Mouse (Mus musculus) lung, postnatal 36 days (tissue): ENCODE results near the gene Camk1d.
"Not testable (repeated sequence)": the region's sequence is repeated elsewhere in the genome, so short reads cannot be mapped to it uniquely, and the experiment has no call there.

Source experiments
- DNase-seq: peaks from one replicate; pipeline ENCODE4 v3.0.0; 2022; ENCODE audit warnings: mixed read lengths

Gene Camk1d

DNA sequence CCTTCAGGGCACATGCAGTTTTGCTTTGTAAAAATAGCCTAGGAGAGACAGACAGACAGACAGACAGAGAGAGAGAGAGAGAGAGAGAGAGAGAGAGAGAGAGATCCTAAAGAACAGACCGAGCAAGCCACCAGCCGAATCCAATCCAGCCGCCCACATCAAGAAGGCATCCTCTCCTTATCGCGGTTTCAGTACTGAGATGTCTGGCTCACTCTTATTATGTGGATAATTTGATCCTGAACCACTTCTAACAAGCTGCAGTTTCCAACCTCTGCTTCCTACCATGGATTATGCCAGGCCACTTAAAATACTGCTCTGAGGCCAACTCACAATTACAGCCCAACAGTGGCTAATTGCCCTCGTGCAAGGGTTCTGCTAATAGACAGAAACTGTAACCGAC, 325.9 kb downstream of the Camk1d start:
- no peak for DNase-seq

DNA sequence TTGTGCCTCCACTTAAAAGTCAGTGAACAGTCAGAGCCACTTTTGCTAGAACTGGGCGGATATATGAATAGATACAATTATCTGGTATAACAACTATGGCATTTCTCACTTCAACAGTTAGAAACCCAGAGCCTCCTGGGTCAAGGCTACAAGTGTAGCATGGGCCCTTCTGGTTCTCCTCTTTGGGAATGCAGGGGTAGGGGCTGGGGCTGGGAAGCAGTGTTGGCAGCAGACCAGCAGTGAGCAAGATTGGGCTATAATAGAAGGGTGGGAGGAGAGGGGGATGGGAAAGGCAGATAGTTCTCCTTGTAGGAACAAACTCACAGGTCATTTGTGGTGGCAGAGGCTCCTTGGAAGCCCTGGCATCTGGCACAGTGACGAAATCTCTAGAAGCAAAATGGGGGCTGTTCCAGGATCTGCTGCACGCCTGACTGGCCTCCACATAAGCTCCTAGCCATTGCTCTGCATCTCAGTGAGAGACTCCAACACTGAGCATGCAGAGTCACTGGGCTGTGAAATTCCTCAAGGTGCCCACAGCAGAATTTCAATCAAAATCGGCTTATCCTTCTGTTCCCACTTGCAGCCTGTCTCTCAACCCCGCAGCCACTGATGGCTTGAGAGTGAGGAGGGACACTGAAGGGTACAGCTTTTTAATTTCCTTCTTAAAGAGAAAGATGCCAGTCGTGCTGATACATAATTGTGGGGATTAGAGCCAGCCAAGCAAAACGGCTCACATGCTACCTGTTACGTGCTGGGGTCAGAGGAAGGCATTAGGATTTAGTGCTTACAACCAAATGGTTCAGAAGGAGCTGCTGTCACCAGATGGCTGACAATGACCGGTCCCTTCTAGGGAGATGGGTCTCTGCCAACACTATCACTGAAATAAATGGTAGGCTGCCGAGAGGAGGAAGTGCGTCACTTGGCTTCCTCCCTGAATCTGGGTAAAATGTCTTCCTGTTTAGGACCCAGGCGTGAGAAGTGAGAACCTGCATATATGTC, 332.3 kb downstream of the Camk1d start:
- DNase-seq = no peak

DNA sequence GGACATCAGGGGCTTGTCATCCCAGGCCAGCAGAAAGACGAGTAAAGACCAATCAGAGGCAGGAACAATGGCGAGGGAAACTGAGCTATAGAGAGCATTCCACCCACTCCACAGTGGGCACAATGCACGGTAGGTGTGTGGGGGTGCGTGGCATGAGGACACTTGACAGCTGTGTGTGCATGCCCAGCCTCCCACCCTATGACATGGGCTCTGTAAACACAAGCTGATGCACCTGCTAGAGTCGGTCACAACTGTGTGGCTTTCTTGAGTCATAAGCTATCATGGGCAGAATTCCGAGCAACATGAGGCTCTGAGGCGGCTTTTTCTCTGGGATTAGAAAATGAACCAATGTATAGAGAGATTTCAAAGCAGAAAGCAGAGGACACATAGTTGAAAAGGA, 333.3 kb downstream of the Camk1d start:
- DNase-seq = no peak

DNA sequence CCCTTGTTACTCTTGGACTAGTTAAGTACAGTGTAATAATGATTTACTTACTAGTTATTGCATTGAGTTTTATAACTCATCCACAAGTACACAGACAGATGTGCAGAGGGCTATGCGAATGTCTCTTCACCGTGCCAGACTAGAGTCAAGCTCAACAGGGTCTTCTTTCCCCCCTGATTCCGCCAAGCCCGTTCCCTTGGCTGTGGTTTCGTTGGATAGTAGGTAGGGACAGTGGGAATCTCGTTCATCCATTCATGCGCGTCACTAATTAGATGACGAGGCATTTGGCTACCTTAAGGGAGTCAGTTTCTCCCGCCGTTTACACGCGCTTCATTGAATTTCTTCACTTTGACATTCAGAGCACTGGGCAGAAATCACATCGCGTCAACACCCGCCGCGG, 335.4 kb downstream of the Camk1d start:
- DNase-seq = not testable (repeated sequence)

DNA sequence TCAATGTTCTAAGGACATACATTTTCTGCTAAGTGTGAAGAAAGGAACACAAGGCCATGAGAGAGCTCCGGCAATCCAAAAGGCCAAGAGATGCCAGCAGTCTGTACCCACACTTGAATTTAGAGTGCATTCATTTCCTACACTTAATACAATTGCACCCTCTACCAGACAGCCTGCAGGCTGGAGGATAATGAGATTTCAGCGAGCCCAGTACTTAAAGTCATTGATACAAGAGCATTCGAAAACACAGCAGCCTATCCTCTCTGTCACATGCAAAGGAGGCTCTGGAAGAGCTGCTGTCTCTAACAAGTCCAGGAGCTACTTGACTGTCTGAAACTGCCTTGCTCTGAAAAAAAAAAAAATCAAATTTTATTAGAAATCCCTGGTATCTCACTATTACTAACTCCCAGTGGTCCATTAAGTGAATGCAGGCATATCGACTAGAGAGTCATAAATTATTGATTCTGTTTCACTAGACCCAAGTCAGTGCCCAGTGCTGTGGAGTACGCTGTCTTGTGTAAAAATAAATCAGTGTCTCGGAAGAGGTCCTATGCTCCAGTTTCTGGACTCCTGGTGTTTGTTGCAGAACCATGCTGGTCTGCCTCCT, 336.1 kb downstream of the Camk1d start:
- DNase-seq = no peak

DNA sequence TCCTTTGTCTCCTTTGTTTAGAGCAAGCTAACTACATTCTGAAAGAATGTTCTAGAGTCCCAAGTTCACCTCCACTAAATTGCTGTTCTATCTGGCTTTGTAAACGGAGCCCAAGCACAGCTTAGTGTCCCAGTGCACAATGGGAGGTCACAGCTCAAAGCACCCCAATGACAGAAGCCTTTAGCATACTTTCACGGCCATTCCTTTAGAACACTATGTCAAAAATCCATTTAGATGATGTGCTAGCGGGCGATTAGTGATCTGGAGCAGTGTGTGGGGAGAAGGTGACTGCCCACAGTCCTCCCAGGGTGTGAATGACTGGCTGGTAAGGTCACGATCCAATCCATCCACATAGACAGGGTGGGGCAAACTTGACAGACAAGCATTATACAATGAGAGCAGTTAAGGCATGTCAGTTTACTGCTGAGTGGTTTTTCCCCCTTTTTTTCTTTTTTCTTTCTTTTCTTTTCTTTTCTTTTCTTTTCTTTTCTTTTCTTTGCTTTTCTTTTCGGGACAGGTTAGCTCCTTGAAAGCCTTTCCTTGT, 341.4 kb downstream of the Camk1d start:
- DNase-seq = no peak

DNA sequence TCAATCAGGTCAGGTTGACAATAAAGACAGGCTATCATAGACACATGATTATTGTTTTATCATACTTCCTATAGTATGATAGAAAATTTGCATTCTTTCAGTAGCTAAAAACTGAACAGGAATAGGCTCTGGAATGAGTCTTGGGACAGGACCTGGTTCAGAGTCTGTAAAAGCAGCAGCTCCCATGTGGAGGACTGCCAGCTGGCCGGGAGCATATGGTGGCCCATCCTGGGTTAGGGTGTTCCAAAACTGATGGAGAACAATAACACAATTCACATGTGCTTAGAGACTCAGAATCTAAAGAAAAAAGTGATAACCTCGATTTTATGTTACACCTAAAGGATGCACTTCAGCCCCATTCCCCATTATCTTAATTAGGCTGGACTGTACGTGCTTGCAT, 343.0 kb downstream of the Camk1d start:
- DNase-seq = no peak

DNA sequence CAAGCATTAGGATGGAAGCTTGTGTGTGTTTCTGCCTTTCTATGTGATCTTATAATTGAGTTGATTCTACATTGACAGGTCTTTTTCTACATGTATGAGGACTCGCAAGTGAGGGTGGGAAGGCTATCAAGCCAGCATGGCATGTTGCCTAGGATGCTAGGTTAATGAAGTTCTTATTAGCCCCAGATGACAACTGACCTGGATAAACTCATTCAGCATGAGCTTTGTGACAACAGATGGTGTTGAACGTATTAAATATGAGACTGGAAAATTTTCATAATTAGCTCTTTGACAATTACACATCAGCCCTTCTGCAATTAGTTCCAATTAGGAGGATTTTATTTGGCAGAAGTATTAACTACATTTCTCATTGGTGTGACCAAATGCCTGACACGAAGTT, 343.7 kb downstream of the Camk1d start:
- no peak for DNase-seq

DNA sequence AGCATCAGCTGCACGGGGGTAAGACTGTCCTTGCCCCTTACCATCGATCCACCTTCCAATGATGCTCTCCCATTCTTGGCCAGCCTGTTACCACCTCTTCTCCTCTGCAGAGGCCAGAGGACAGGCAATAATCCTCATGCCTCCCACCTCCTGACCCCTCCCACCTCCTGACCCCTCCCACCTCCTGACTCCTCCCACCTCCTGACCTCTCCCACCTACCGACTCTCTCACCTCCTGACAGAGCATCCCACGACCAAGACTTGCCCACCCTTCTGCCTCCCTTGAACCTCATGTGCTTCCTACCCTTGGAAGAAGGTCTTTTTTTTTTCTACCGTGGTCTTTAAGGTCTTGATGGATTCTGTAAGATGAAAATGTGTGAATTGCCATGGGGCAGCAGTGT, 350.5 kb downstream of the Camk1d start:
- DNase-seq = no peak

DNA sequence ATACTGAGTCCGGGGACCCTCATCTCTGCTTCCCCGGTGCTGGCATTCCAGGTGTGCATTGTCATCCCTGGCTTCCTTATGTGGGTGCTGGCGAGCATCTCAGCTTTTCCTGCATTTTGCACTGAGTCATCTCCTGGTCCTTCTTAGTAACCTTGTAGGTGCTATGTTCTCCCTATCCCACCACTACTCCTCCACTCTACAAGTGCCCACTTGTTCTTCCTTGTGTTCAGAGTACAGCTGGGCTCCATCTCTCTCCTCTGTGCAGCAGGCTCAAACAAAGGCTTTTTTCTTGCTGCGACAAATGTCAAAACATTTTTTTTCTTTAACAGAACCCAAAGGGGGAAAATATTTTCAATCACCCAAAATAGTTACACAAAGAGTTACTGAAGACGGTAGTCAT, 356.3 kb downstream of the Camk1d start:
- DNase-seq = no peak

DNA sequence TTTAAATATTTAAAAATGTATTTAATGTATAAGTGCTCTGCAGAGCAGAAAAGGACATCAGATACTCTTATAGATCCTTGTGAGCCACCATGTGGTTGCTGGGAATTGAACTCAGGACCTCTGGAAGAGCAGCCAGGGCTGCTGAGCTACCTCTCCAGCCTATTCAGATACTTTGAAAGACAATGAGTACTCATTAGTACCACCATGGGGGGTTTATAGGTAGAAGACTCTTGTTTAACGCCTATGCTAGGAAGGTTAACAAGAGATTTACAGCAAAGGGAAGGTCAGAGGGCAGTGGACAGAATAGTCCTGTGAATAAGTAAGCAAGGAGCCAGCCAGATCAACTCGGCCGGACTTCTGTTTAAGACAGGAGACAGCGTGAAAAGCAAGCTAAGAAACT, 357.3 kb downstream of the Camk1d start:
- DNase-seq = no peak

DNA sequence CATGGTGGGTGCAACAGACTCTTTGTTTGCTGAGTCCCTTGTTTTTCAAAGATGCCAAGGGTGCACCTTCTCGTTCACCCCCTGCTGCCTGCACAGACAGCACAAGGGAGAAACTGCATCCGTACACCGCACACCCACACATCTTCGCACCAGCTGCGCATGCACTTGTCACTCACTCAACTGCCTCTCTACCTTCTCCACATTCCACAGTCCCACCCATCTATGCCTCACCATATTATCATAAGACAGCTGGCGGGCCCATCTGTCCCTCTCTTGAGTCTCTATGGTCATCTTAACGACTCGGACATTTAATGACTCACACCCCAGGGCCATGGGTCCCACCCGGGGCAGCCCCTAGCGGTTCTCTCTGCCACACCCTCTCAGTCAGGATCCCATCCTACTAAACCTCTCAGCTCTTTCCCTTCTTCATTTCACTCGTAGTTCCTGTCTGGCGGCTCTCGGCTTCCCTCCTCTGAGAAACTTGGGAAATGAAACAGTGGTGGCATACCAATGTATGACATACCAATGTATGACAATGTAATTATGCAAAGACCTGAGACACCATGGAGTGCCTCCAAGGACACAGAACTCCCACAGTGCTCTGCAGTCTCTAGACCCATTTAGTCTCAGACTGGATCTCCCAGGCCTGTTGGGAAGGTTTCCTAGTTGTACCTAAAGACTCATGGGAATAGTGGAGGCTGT, 361.3 kb downstream of the Camk1d start:
- DNase-seq = no peak

DNA sequence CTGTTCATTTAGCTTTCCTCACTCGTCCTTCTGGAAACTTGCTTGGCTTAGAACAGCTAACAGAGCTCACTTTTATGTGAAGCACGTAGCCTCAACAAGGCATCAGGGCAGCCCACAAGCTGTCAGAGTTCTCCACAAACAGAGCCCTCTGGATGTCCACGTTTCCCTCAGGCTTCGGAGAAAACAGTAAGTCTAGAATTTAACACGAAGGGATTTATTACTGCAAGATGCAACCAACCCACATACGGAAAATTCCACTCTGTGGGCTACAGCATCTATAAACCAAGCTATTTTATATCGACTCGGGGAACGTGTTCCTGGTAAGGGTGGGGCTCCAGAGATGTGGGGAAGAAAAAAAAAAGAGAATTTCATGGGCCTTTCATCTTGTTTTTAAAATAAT, 369.0 kb downstream of the Camk1d start:
- no peak for DNase-seq

DNA sequence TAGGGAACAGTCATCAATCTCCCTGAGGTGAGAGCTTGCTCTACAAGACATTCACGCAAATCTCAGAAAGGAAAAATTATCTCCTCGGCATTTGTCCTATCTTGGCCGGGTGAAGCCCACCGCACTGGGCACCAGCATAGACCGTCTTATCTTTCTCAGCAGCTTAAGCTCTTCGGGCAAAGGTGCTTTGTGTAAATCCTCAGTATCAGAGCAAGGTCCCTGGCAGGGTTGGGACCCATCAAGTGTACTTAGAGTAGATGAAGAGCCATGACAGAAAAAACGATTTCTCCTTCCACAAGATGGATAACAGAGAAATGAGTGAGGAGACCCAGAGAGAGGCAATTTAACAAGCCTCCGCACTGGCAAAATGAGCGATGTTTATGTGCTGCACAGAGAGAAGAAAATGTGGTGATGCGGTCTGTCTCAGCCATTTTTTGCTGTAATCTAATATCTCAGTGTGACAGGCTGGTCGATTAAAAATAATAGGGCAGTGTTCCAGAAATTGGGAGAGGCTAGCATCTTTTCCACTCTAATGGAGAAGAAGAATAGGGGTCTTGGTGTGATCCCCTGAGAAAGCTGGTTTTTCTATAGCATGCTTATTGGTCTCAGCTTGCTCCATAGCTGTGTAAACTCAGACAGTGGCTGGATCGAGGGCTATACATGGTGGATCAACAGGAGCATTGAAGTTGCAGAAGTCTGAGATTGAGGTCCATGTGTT, 386.6 kb downstream of the Camk1d start:
- no peak for DNase-seq

DNA sequence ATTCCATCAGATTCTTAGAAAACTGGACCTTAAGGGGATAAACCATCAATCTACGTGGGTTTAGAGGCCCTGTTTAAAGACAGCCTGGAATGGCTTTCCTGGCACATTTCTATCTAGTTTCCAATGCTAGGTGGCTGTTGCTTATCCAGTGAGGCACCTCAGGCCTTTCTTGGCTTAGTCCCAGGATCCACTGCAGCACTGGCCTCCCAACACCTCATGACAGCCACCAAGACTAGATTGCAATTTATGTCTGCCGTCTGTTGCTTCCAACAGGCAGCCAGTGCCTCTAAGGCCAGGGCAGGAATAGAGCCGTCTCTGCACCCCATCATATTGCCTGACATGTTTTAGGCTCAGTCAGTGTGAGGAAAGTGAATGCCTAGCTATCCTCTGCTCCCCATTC, 389.5 kb downstream of the Camk1d start:
- DNase-seq = no peak

DNA sequence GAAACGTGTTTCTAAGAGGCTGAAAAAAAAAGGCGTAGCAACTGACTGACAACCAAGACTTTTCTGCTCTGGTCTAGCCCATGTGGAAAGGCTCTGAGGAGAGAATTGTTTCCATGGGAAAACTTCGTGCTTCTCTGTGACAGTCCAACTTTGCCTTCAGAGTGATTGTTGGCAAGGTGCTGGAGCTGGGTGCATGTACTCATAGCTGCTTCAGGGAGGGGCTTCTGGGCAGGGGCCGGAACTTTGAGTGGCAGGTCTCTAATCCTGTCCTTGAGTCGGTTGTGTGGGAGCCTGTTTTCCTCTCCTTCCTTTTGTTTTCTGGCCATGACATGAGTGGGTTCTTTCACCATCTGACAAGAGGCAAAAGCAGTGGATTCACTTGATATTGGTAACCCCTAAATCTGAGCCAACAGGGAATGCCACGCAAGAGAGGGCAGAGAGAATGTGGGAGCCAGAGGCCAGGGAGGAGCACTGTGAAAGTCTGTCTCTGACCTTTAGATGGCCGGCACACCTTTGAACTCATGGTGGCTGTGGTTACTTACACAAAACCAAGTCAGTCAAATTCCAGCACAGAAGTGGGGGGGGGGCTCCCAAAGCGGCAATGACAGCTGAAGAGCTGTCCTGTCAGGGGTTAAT, 392.5 kb downstream of the Camk1d start:
- no peak for DNase-seq

DNA sequence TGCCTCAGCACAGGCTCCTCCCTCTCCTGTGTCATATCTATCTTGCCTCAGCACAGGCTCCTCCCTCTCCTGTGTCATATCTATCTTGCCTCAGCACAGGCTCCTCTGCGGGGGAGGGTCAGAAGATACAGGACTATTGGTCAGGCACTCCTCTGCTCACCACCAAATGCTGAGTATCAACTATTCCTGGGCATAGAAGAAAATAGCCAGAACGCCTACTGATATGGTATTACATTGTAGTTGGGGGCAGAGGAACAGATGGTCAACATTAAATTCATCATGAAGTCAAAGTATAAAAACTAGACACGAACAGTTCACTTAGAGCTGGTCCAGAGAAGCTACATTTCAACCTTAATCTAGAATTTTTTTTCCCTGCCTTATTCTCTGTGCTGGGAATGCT, 395.2 kb downstream of the Camk1d start:
- DNase-seq = no peak

DNA sequence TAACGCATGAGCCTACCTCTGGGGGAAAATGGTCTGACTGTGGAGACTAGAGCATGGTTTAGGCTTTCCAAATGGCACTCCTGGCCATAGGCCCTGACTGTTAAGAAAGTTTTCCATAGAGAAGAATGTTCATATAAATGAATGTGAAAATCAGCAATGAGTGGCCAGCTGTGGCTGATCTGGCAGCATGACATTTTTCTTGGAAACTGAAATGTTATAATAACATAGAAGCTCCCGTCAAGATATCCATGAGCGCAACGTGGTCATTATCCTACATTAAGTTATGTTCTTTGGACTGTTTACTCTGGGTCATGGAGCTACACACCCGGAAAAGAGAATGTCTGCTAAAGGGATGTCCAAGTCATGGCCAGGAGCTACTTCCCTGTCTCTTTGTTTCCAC, 397.6 kb downstream of the Camk1d start:
- no peak for DNase-seq

DNA sequence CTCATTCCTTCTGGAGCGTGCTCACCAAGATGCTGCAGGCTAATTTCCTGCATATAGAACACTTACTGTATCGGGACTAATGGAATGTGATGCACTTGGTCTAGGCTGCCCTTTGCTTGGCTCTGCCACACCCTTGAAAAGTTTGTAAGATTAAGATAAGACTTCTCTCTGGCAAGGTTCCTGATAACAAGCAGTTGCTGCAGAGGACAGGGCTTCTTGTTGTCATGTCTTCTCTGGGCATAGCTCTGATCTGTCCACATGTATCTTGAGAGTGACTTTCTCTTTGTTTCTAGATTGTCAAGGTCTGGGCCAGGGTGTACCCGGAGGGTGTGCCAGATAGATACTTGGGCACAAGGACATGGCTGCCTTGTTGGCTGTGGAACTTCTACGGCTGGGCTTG, 398.1 kb downstream of the Camk1d start:
- no peak for DNase-seq

DNA sequence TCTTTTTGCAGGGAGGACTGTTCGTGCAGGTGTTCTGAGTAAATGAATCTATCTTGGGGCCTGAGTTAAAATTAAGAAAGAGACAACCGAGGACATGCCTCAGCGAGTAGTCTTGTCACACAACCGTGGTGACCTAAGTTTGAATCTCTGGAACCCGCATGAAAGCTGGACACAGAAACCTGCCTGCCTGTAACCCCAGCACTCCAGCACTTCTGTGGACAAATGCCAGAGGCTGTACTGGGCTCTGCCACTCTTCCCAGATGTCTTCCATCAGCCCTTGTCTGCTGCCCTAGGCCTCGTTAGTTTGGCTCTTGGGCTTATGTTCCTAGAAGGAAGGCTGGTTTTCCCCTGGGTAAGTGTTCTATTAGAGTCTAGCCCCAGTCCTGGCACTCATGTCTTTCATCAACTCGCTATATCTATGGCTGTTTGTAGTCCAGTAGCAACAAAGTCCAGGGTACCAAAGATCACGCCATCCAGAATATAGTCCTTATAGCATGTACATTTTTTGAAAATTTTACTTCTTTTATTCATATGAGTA, 399.0 kb downstream of the Camk1d start:
- DNase-seq = no peak

DNA sequence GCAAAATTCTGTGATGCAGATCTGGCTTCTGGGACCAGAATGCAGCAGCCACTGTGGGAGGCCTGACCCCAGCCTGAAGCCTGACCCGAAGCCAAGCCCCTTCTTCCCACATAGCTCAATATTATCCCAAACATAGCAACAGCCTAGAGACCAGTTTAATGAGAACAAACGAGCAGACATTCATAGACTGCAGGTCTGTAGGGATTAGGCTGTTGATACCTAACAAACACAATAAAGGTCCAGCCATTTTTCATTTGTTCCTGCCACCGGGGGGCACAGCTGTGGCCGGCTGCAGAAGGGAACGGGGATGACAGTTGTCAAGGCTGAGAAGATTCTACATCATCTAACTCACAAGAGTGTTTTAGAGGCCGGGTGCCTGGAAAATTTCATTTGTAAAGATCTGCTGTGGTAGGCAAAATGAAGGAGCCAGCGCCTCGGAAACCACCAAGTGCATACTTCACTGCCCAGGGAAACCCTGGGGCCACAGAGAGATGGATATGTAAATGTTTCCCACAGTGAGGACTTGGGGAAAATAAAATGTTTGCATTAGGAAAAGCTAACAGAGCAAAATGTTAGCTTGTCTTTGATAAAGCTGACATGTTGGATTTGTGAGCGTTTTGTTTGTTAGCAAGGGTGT, 399.7 kb downstream of the Camk1d start:
- no peak for DNase-seq

DNA sequence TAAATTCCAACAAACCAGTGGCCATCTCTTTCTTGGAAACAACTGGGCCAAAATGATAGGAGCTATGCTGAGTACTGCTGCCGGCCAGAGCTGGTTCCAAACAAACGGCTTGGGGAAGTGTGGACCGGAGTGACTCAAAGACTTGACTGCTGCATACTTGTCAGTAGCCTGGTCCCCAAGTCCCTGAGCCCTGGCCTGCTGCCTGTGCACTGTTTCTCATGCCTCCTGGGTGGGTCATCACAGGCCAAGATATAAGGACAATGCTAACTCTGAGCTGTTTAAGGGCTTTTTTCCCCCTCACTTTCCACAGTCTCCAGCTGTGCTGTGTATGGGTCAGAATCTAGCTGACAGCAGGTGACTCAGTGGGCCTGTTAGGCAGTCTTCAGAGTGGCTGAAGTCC, 409.2 kb downstream of the Camk1d start:
- no peak for DNase-seq
